Mouse (Mus musculus): ENCODE measurements around the gene Ptprm. TPM values are rescaled to one million over a fixed set of nuclear protein-coding genes. Genes with fewer than 3 reads are reported as not detected.

Ptprm gene
- polyA plus RNA-seq, 1 experiment from 2014 or later: 5.7 TPM

- Histone ChIP-seq H3K27me3 (no peaks in the 10 kb centered on the region), H3K27ac (no peak overlapping the region), H3K4me2 (no peak overlapping the region), H3K9ac (no peak overlapping the region), H3K4me3 (no peak overlapping the region), H3K36me3 (ENCODE audit: poor library complexity, severe bottlenecking) (no peaks in the 10 kb centered on the region), H3K9me3 (replicated peaks) (no peaks in the 10 kb centered on the region), H3K4me1 (no peaks in the 10 kb centered on the region)
- WGBS: 72% methylated on average over 5 of the region's 5 CpGs
- no peak for ATAC-seq
Measured at GRCm38 (mm10) chr17:67193728-67194127, 160.5 kb downstream of the Ptprm start.

GRCm38 (mm10) chr17:67188514-67188913 lies 165.7 kb downstream of the Ptprm start:
- Histone ChIP-seq H3K4me3 (no peak overlapping the region), H3K27me3 (no peaks in the 10 kb centered on the region), H3K9me3 (replicated peaks) (no peaks in the 10 kb centered on the region), H3K27ac (no peak overlapping the region), H3K36me3 (ENCODE audit: poor library complexity, severe bottlenecking) (no peaks in the 10 kb centered on the region), H3K9ac (no peak overlapping the region), H3K4me1 (no peaks in the 10 kb centered on the region), H3K4me2 (no peak overlapping the region)
- no peak for ATAC-seq
- WGBS: 95% methylated on average over 2 of the region's 2 CpGs

- H3K36me3 ChIP-seq (ENCODE audit: poor library complexity, severe bottlenecking): no peaks in the 10 kb centered on the region
- H3K9ac ChIP-seq: no peak overlapping the region
- no peaks in the 10 kb centered on the region for H3K4me1 ChIP-seq
- no peak for ATAC-seq
- 70% methylated on average over 6 of the region's 6 CpGs for WGBS
- H3K27me3 ChIP-seq: no peaks in the 10 kb centered on the region
- H3K9me3 ChIP-seq (replicated peaks): no peaks in the 10 kb centered on the region
- H3K4me3 ChIP-seq: no peak overlapping the region
- H3K4me2 ChIP-seq: no peak overlapping the region
- H3K27ac ChIP-seq: no peak overlapping the region
Measured at GRCm38 (mm10) chr17:67186879-67187278, 167.4 kb downstream of the Ptprm start.

GRCm38 (mm10) chr17:67185942-67186341 lies 168.3 kb downstream of the Ptprm start:
- H3K4me2 ChIP-seq: no peak overlapping the region
- no peak for ATAC-seq
- no peaks in the 10 kb centered on the region for H3K27me3 ChIP-seq
- H3K36me3 ChIP-seq (ENCODE audit: poor library complexity, severe bottlenecking): no peaks in the 10 kb centered on the region
- H3K9me3 ChIP-seq (replicated peaks): no peaks in the 10 kb centered on the region
- H3K27ac ChIP-seq: no peak overlapping the region
- no peaks in the 10 kb centered on the region for H3K4me1 ChIP-seq
- H3K9ac ChIP-seq: no peak overlapping the region
- H3K4me3 ChIP-seq: no peak overlapping the region
- 90% methylated on average over 6 of the region's 6 CpGs for WGBS

GRCm38 (mm10) chr17:67179446-67179845 lies 174.8 kb downstream of the Ptprm start:
- WGBS: 85% methylated on average over 1 of the region's 1 CpGs
- no peak overlapping the region for H3K4me2 ChIP-seq
- no peaks in the 10 kb centered on the region for H3K4me1 ChIP-seq
- H3K27me3 ChIP-seq: no peaks in the 10 kb centered on the region
- H3K36me3 ChIP-seq (ENCODE audit: poor library complexity, severe bottlenecking): no peaks in the 10 kb centered on the region
- H3K9me3 ChIP-seq (replicated peaks): 0 out of 2 replicates have a peak, but pooled peaks cover 2% of the 10 kb centered on the region
- no peak for ATAC-seq
- no peak overlapping the region for H3K9ac ChIP-seq
- no peak overlapping the region for H3K27ac ChIP-seq
- H3K4me3 ChIP-seq: no peak overlapping the region

- H3K9me3 ChIP-seq (replicated peaks): 0 out of 2 replicates have a peak, but pooled peaks cover 2% of the 10 kb centered on the region
- no peak overlapping the region for H3K4me2 ChIP-seq
- H3K36me3 ChIP-seq (ENCODE audit: poor library complexity, severe bottlenecking): no peaks in the 10 kb centered on the region
- no peak overlapping the region for H3K4me3 ChIP-seq
- H3K27me3 ChIP-seq: no peaks in the 10 kb centered on the region
- 92% methylated on average over 5 of the region's 5 CpGs for WGBS
- H3K9ac ChIP-seq: no peak overlapping the region
- no peaks in the 10 kb centered on the region for H3K4me1 ChIP-seq
- no peak for ATAC-seq
- H3K27ac ChIP-seq: no peak overlapping the region
Measured at GRCm38 (mm10) chr17:67178686-67179265, 175.5 kb downstream of the Ptprm start.

GRCm38 (mm10) chr17:67175836-67176235 lies 178.4 kb downstream of the Ptprm start:
- 57% methylated on average over 2 of the region's 2 CpGs for WGBS
- Histone ChIP-seq H3K9me3 (replicated peaks) (0 out of 2 replicates have a peak, but pooled peaks cover 2% of the 10 kb centered on the region), H3K27me3 (no peaks in the 10 kb centered on the region), H3K36me3 (ENCODE audit: poor library complexity, severe bottlenecking) (no peaks in the 10 kb centered on the region), H3K4me1 (no peaks in the 10 kb centered on the region), H3K27ac (no peak overlapping the region), H3K4me2 (no peak overlapping the region), H3K9ac (no peak overlapping the region), H3K4me3 (no peak overlapping the region)
- peak; percentile 71; the same call in 1 of the 2 replicates for ATAC-seq

GRCm38 (mm10) chr17:67171353-67171752 lies 182.9 kb downstream of the Ptprm start:
- no peaks in the 10 kb centered on the region for H3K4me1 ChIP-seq
- no peaks in the 10 kb centered on the region for H3K9me3 ChIP-seq (replicated peaks)
- no peaks in the 10 kb centered on the region for H3K27me3 ChIP-seq
- no peak overlapping the region for H3K4me2 ChIP-seq
- no peak overlapping the region for H3K27ac ChIP-seq
- no peak overlapping the region for H3K4me3 ChIP-seq
- no peak overlapping the region for H3K9ac ChIP-seq
- 95% methylated on average over 2 of the region's 2 CpGs for WGBS
- no peak for ATAC-seq
- H3K36me3 ChIP-seq (ENCODE audit: poor library complexity, severe bottlenecking): no peaks in the 10 kb centered on the region

GRCm38 (mm10) chr17:67170696-67171095 lies 183.6 kb downstream of the Ptprm start:
- no peak overlapping the region for H3K4me3 ChIP-seq
- no peak overlapping the region for H3K4me2 ChIP-seq
- no peak overlapping the region for H3K27ac ChIP-seq
- H3K4me1 ChIP-seq: no peaks in the 10 kb centered on the region
- H3K9me3 ChIP-seq (replicated peaks): no peaks in the 10 kb centered on the region
- H3K27me3 ChIP-seq: no peaks in the 10 kb centered on the region
- no peak overlapping the region for H3K9ac ChIP-seq
- no peak for ATAC-seq
- H3K36me3 ChIP-seq (ENCODE audit: poor library complexity, severe bottlenecking): no peaks in the 10 kb centered on the region
- WGBS: 81% methylated on average over 7 of the region's 7 CpGs

- Histone ChIP-seq H3K4me3 (no peak overlapping the region), H3K4me1 (no peaks in the 10 kb centered on the region), H3K36me3 (ENCODE audit: poor library complexity, severe bottlenecking) (no peaks in the 10 kb centered on the region), H3K27ac (no peak overlapping the region), H3K9ac (no peak overlapping the region), H3K4me2 (no peak overlapping the region), H3K9me3 (replicated peaks) (no peaks in the 10 kb centered on the region), H3K27me3 (no peaks in the 10 kb centered on the region)
- WGBS: 97% methylated on average over 2 of the region's 2 CpGs
- no peak for ATAC-seq
Measured at GRCm38 (mm10) chr17:67165876-67166275, 188.4 kb downstream of the Ptprm start.

- Histone ChIP-seq H3K9ac (no peak overlapping the region), H3K27ac (no peak overlapping the region), H3K4me3 (no peak overlapping the region), H3K36me3 (ENCODE audit: poor library complexity, severe bottlenecking) (no peaks in the 10 kb centered on the region), H3K27me3 (no peaks in the 10 kb centered on the region), H3K4me1 (peaks cover 4% of the 10 kb centered on the region; the same call in 1 of the 2 replicates), H3K4me2 (no peak overlapping the region), H3K9me3 (replicated peaks) (no peaks in the 10 kb centered on the region)
- WGBS: 87% methylated on average over 8 of the region's 8 CpGs
- ATAC-seq: no peak
Measured at GRCm38 (mm10) chr17:67159611-67160010, 194.6 kb downstream of the Ptprm start.

- Histone ChIP-seq H3K27ac (no peak overlapping the region), H3K9me3 (replicated peaks) (no peaks in the 10 kb centered on the region), H3K36me3 (ENCODE audit: poor library complexity, severe bottlenecking) (no peaks in the 10 kb centered on the region), H3K4me3 (no peak overlapping the region), H3K9ac (no peak overlapping the region), H3K4me2 (no peak overlapping the region), H3K27me3 (no peaks in the 10 kb centered on the region), H3K4me1 (peaks cover 4% of the 10 kb centered on the region; the same call in 1 of the 2 replicates)
- peak; percentile 82 for ATAC-seq
- WGBS: 68% methylated on average over 7 of the region's 7 CpGs
Measured at GRCm38 (mm10) chr17:67157089-67157752, 197.0 kb downstream of the Ptprm start.
